15 mouse cellular contexts compared by ENCODE assay signal in the genomic region with DNA sequence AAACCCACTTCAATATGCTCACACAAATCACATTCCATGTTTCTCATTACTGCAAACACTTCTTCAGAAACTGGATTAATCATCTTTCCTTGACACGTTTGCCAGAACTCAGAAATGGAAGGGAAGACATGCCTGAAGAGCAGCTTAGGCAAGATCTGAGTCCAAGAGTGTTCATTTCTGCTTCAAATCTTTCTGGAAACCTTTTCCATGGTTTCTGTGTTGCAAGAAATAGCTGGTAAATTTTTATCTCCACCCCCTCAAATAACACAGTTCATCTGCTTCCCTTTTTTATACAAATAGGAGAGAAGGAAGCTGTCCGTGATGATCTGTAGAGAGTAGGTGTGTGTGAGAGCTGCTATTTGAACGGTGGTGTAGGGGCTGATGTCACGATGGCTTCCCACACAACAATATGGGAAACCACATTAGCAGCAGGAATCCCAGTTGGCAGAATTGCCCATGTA.
A peak's percentile ranks its signal among the peaks of the same experiment; 100 is the strongest.
DNase-seq lines count a peak whose midpoint lies in the region.
"Had no signal": no experiment of that assay in that cellular context is flagged by ENCODE, and none has a peak within 500 bp of the region (broad histone marks: within the 10 kb centered on the region; RNA-seq: fewer than 3 reads in every experiment).

No protein-coding gene starts in this region.

- peak; percentile 86 for DNase-seq in right cerebral cortex, adult 18-20 months
- DNase-seq in right cerebral cortex, postnatal 4 days = no peak
- DNase-seq in layer of hippocampus, adult 8-10 months (ENCODE audit: low spot score in 2 of 2) = peak; percentile 43 to 78
- DNase-seq in left cerebral cortex, postnatal 14 days (ENCODE audit: low spot score in 2 of 2) = peak; percentile 65 to 82
- DNase-seq in telencephalon, adult 2 months (ENCODE audit: low read depth, low spot score) = peak; percentile 93
- no peak for DNase-seq in kidney, postnatal 4 days
- no peak for DNase-seq in adrenal gland, adult 8-10 months
- DNase-seq in heart, adult 11 months = no peak
- DNase-seq: cerebellum, adult 11 months; cerebellum, postnatal 14 days; embryo, embryonic 11 days; heart, postnatal 4 days; kidney, adult 2 months; kidney, postnatal 25 days; thymus, adult 18-20 months had no signal

- intact Hi-C loops in left cerebral cortex, postnatal 14 days (cut with DNase I) = no loop called here

Comparison
In these comparisons a context has a peak if more than half of its experiments do, and no peak if none do; other contexts are left out.
1. DNase-seq: peak in right cerebral cortex, adult 18-20 months (single experiment), layer of hippocampus, adult 8-10 months (2 of 2), left cerebral cortex, postnatal 14 days (2 of 2) and telencephalon, adult 2 months (single experiment); none in right cerebral cortex, postnatal 4 days (single experiment), kidney, postnatal 4 days (0 of 2), adrenal gland, adult 8-10 months (single experiment) and heart, adult 11 months (single experiment).